In genomic region chr9:124256271-124257199, GRCm38 (mm10) we compare ENCODE assay signal across 7 mouse cellular contexts. TPM values are rescaled to one million over a fixed set of nuclear protein-coding genes. Genes with fewer than 3 reads are reported as not detected.
A peak's percentile ranks its signal among the peaks of the same experiment; 100 is the strongest.
DNase-seq lines count a peak whose midpoint lies in the region; ATAC-seq and TF ChIP-seq lines count a peak whose summit lies in the region.
"Not testable (repeated sequence)": the region's sequence is repeated elsewhere in the genome, so short reads cannot be mapped to it uniquely, and the experiment has no call there.

No protein-coding gene starts in this region.

- not testable (repeated sequence) for TF ChIP-seq POLR2A in spleen, adult 2 months (IDR thresholded peaks at IDR 0.05; ENCODE audit: low read depth, low read length)

- H3K4me3 ChIP-seq in heart, embryonic 11.5 days (ENCODE audit: low read depth, low read length); intestine, embryonic 14.5 days (ENCODE audit: low read depth, low read length); liver, embryonic 12.5 days; midbrain, embryonic 14.5 days (replicated peaks; ENCODE audit: low read depth, low read length); spleen, adult 2 months (ENCODE audit: extremely low read depth, insufficient read depth, insufficient read length): not testable (repeated sequence)

- H3K4me1 ChIP-seq in heart, embryonic 11.5 days (ENCODE audit: control insufficient read depth, insufficient read depth, low read length); intestine, embryonic 14.5 days (replicated peaks; ENCODE audit: control insufficient read depth, insufficient read depth, low read length); liver, embryonic 12.5 days; midbrain, embryonic 14.5 days (ENCODE audit: control insufficient read depth, insufficient read depth, low read length); spleen, adult 2 months (ENCODE audit: control insufficient read depth, insufficient read depth, insufficient read length): not testable (repeated sequence)

- ATAC-seq in erythroblast, adult 5-6 weeks (replicated peaks; ENCODE audit: low FRiP score, poor library complexity, severe bottlenecking) = peak; percentile 84
- ATAC-seq in heart, embryonic 11.5 days (replicated peaks; ENCODE audit: insufficient number of reproducible peaks, low FRiP score, low TSS enrichment) = peak; percentile 82
- ATAC-seq in intestine, embryonic 14.5 days (replicated peaks; ENCODE audit: low FRiP score, low TSS enrichment, low read depth) = peak; percentile 78; the same call in 1 of the 2 replicates
- ATAC-seq in liver, embryonic 12.5 days = peak; percentile 71; the same call in 1 of the 2 replicates
- ATAC-seq in midbrain, embryonic 14.5 days (ENCODE audit: low FRiP score, low TSS enrichment) = peak; percentile 73; the same call in 1 of the 2 replicates

- 18% methylated on average over 1 of the region's 1 CpGs for WGBS in heart, embryonic 11.5 days (ENCODE audit: insufficient replicate concordance)
- 16% methylated on average over 1 of the region's 1 CpGs for WGBS in intestine, embryonic 14.5 days
- WGBS in liver, embryonic 12.5 days (ENCODE audit: insufficient replicate concordance) = 9% methylated on average over 1 of the region's 1 CpGs
- 19% methylated on average over 1 of the region's 1 CpGs for WGBS in midbrain, embryonic 14.5 days
- 8% methylated on average over 1 of the region's 1 CpGs for WGBS in spleen, adult 2 months

- not testable (repeated sequence) for H3K27me3 ChIP-seq in heart, embryonic 11.5 days (ENCODE audit: control insufficient read depth, insufficient read depth, low read length); intestine, embryonic 14.5 days (replicated peaks; ENCODE audit: control insufficient read depth, insufficient read depth, low read length); liver, embryonic 12.5 days (replicated peaks); midbrain, embryonic 14.5 days (ENCODE audit: control insufficient read depth, insufficient read depth, low read length); spleen, adult 2 months (ENCODE audit: control insufficient read depth, insufficient read depth, low read length)

- not testable (repeated sequence) for H3K36me3 ChIP-seq in heart, embryonic 11.5 days (ENCODE audit: control insufficient read depth, insufficient read depth, low read length); intestine, embryonic 14.5 days (ENCODE audit: control insufficient read depth, insufficient read depth, low read length); liver, embryonic 12.5 days; midbrain, embryonic 14.5 days (ENCODE audit: control insufficient read depth, insufficient read depth, low read length); spleen, adult 2 months (ENCODE audit: control insufficient read depth, insufficient read depth, low read length)

- H3K9me3 ChIP-seq in heart, embryonic 11.5 days (replicated peaks; ENCODE audit: control insufficient read depth, low read length) = peaks cover 14% of the 10 kb centered on the region
- not testable (repeated sequence) for H3K9me3 ChIP-seq in intestine, embryonic 14.5 days (ENCODE audit: control insufficient read depth, low read length); midbrain, embryonic 14.5 days (ENCODE audit: control insufficient read depth, low read length)
- H3K9me3 ChIP-seq in liver, embryonic 12.5 days (replicated peaks) = peaks cover 12% of the 10 kb centered on the region

- H3K4me2 ChIP-seq in heart, embryonic 11.5 days; intestine, embryonic 14.5 days (ENCODE audit: low read length); liver, embryonic 12.5 days; midbrain, embryonic 14.5 days (ENCODE audit: low read length): not testable (repeated sequence)

- H3K9ac ChIP-seq in heart, embryonic 11.5 days (ENCODE audit: low read depth, low read length); intestine, embryonic 14.5 days (ENCODE audit: low read length); liver, embryonic 12.5 days; midbrain, embryonic 14.5 days (replicated peaks; ENCODE audit: low read length): not testable (repeated sequence)

- DNase-seq in adrenal gland, postnatal 4 days (ENCODE audit: low spot score in 2 of 2) = peak; percentile 50 to 60
- DNase-seq in intestine, embryonic 14.5 days (ENCODE audit: low spot score) = peak; percentile 78
- DNase-seq in midbrain, embryonic 14.5 days = peak; percentile 37
- peak; percentile 37 to 50 for DNase-seq in spleen, adult 2 months (ENCODE audit: low read depth in 1 of 2, low spot score in 2 of 2)

- not testable (repeated sequence) for H3K27ac ChIP-seq in heart, embryonic 11.5 days (ENCODE audit: low read depth, low read length); intestine, embryonic 14.5 days (ENCODE audit: low read depth); liver, embryonic 12.5 days; midbrain, embryonic 14.5 days (replicated peaks; ENCODE audit: low read depth, low read length); spleen, adult 2 months (ENCODE audit: insufficient read depth, low read length)

- not testable (repeated sequence) for TF ChIP-seq CTCF in spleen, adult 2 months (IDR thresholded peaks at IDR 0.05; ENCODE audit: extremely low read depth, insufficient read depth, insufficient read length, insufficient replicate concordance)

RNA-seq across cellular contexts. Expression of gene 2010315B03Rik, which starts 56.0 kb away (rescaled TPM):
- 10 to 100 TPM; 21.2 to 22.7 TPM for total RNA-seq in adrenal gland, postnatal 4 days (2021)
- total RNA-seq in erythroblast, adult 5-6 weeks (2015; ENCODE audit: low replicate concordance) = 1.2 and 1.7 TPM in 2 replicates
- 2.0 and 5.9 TPM in 2 replicates for total RNA-seq in erythroblast, adult 5-6 weeks (2017; ENCODE audit: low replicate concordance)
- polyA plus RNA-seq in heart, embryonic 11.5 days (2014; fragmentation: Nextera tagmentation; extraction: Ambion mirVana) = 6.6 and 8.3 TPM in 2 replicates
- 8.9 and 9.3 TPM in 2 replicates for polyA plus RNA-seq in intestine, embryonic 14.5 days (2014; fragmentation: Nextera tagmentation; extraction: Ambion mirVana)
- 3.8 and 4.1 TPM in 2 replicates for polyA plus RNA-seq in liver, embryonic 12.5 days (2016; fragmentation: Nextera tagmentation; extraction: Ambion mirVana)
- polyA plus RNA-seq in midbrain, embryonic 14.5 days (2014; fragmentation: Nextera tagmentation; extraction: Ambion mirVana) = 9.5 and 10.8 TPM in 2 replicates
- polyA plus RNA-seq in spleen, adult 2 months (2012; rRNA removed) = 2.1 and 2.6 TPM in 2 replicates
